Mouse (Mus musculus) embryonic facial prominence, embryonic 15.5 days (tissue): ENCODE results near the gene Thbs3. TPM values are rescaled to one million over a fixed set of nuclear protein-coding genes. Genes with fewer than 3 reads are reported as not detected.

Source experiments
- ATAC-seq: fragments of 200-750 bp; cut with Nextera tagmentation; 2 replicates; pipeline ENCODE4 v1.8.0; 2017; ENCODE audit warnings: low read depth, moderate TSS enrichment; ENCODE audit not compliant: insufficient number of reproducible peaks, low FRiP score, low TSS enrichment
- H3K27ac ChIP-seq: fragments of 300-500 bp; sonication (generic); replicated peaks from 2 replicates; pipeline ENCODE4 v1.5.1; 2015; ENCODE audit warnings: mild to moderate bottlenecking, inconsistent platforms
- H3K27me3 ChIP-seq: fragments of 300-500 bp; sonication (generic); 2 replicates; pipeline ENCODE4 v1.6.1; 2015; ENCODE audit warnings: inconsistent platforms
- H3K36me3 ChIP-seq: fragments of 300-500 bp; sonication (generic); 2 replicates; pipeline ENCODE4 v1.6.1; 2015; ENCODE audit warnings: mild to moderate bottlenecking, inconsistent platforms
- H3K4me1 ChIP-seq: fragments of 300-500 bp; sonication (generic); 2 replicates; pipeline ENCODE4 v1.6.1; 2015; ENCODE audit warnings: inconsistent platforms
- H3K4me2 ChIP-seq: fragments of 300-500 bp; sonication (generic); replicated peaks from 2 replicates; pipeline ENCODE4 v1.6.1; 2015; ENCODE audit warnings: mild to moderate bottlenecking, inconsistent platforms
- H3K4me3 ChIP-seq: fragments of 300-500 bp; sonication (generic); replicated peaks from 2 replicates; pipeline ENCODE4 v1.5.1; 2015; ENCODE audit warnings: mild to moderate bottlenecking, inconsistent platforms
- H3K9ac ChIP-seq: fragments of 300-500 bp; sonication (generic); 2 replicates; pipeline ENCODE4 v1.6.1; 2015; ENCODE audit warnings: inconsistent platforms
- H3K9me3 ChIP-seq: fragments of 300-500 bp; sonication (generic); replicated peaks from 2 replicates; pipeline ENCODE4 v1.6.1; 2016; ENCODE audit warnings: inconsistent platforms
- WGBS: fragments of 180-500 bp; shearing (Covaris S2); methylation state at CpG from one replicate; pipeline ENCODE4 v1.1.7; 2015; 5-methylcytosine and 5-hydroxymethylcytosine counted together
- polyA plus RNA-seq: library from polyadenylated mRNA; unstranded; fragments of >200 nt; fragmentation: Nextera tagmentation; extraction: Ambion mirVana; gene quantifications from 2 replicates; pipeline ENCODE4 v1.2.1, GENCODE M21; 2015

Gene Thbs3
- polyA plus RNA-seq = 47.1 and 59.7 TPM in 2 replicates

DNA sequence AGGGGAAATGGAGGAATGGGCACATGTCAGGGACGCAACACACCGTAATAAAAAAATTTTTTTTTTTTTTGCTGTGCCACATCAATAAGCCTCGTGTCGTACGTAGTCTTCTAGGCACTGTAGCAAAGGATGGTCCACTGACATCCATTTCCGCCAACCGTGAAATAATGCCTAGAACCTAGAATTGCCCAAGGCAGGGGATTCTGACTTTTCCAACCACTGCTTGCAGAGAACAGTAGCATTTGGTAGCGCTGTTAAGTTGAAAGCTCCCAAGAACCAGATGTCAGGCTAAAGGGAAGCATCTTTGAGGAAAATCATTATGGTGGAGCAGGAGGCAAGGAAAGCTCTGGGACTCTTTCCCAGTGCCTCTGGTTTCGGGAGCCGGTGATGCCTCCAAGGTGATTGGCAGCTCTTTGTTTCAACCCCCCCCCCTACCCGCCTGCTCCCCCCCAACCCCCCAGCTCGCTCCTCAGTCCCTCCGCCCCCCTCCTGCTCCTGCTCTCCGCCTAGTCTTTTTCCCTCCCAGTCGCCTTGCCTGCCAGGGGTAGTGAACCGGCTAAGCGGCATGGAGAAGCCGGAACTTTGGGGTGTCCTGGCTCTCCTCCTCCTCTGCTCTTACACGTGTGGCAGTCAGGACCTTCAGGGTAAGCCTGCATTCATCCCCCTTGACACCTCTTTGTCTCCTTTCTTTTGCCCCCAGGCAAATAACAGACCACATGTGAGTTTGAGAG lies at the start of gene Thbs3:
Gene Thbs3, plus strand, starts transcription at position 500 of the 731 bp plus-strand sequence.
- WGBS = 1% methylated on average over 19 of the region's 19 CpGs
- Histone ChIP-seq H3K9ac (peak within 1 kb of the TSS; percentile 59), H3K27ac (peak within 1 kb of the TSS; percentile 95), H3K4me1 (peaks cover 44% of the 10 kb centered on the region), H3K36me3 (peaks cover 12% of the 10 kb centered on the region), H3K4me3 (peak within 1 kb of the TSS; percentile 86), H3K27me3 (no peaks in the 10 kb centered on the region), H3K9me3 (no peaks in the 10 kb centered on the region), H3K4me2 (peak within 1 kb of the TSS; percentile 81)
- no peak for ATAC-seq

DNA sequence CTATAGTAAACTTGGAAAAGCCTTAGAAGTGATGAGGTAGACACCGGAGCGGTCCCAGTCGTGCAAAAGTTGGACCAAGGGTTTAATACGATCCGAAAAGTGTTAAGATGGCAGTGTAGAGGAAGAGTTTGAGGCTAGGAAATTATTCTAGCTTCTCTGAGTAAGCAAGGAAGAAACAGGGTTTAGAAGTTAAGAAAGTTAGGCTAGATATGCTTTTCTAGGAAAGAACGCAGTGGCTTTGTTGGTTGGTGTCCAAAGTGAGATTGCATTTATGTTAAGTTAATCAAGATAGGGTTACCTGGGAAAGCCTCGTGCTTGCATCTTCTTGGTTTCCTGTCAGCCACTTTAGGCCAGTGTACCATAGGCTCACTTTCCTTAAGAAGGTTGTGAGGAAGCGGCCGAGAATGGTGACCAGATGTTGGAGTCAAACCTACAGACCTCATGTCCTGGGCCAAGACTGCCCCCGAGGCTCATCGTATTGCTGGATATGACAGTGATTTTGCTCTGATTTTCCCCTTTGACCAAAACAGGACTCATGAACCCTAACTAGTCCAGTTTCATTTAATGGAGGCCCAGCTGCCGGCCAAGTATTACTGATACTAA lies 49.6 kb upstream of the Thbs3 start:
- Histone ChIP-seq H3K9me3 (no peaks in the 10 kb centered on the region), H3K9ac (peak overlapping the region; percentile 98), H3K36me3 (peaks cover 29% of the 10 kb centered on the region), H3K4me1 (peaks cover 21% of the 10 kb centered on the region), H3K27me3 (no peaks in the 10 kb centered on the region), H3K27ac (peak overlapping the region; percentile 98), H3K4me2 (peak overlapping the region; percentile 70), H3K4me3 (peak overlapping the region; percentile 89)
- WGBS = 10% methylated on average over 12 of the region's 12 CpGs
- no peak for ATAC-seq

DNA sequence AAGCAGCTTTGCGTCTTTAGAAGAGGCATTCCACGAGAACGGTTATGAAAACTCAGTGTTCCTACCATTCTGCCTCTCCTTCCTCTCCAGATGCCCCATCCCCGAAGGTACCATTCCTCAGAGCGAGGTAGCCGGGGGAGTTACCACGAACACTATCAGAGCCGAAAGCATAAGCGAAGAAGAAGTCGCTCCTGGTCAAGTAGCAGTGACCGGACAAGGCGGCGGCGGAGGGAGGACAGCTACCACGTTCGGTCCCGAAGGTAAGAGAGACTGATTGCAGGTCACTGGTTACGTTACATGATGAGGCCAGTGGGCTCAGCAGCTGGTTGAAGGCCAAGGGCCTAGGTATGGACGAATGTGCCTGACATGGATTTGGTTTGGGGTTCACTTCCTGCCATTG lies 48.0 kb upstream of the Thbs3 start:
- ATAC-seq = no peak
- H3K36me3 ChIP-seq = peaks cover 43% of the 10 kb centered on the region
- no peak overlapping the region for H3K9ac ChIP-seq
- no peaks in the 10 kb centered on the region for H3K9me3 ChIP-seq
- H3K27ac ChIP-seq = no peak overlapping the region
- H3K4me2 ChIP-seq = no peak overlapping the region
- H3K4me1 ChIP-seq = peaks cover 19% of the 10 kb centered on the region
- H3K27me3 ChIP-seq = no peaks in the 10 kb centered on the region
- H3K4me3 ChIP-seq = no peak overlapping the region
- WGBS = 94% methylated on average over 19 of the region's 19 CpGs

- Histone ChIP-seq H3K27ac (no peak overlapping the region), H3K27me3 (no peaks in the 10 kb centered on the region), H3K36me3 (peaks cover 77% of the 10 kb centered on the region), H3K9ac (no peak overlapping the region), H3K4me1 (peaks cover 17% of the 10 kb centered on the region), H3K4me2 (no peak overlapping the region), H3K4me3 (no peak overlapping the region), H3K9me3 (no peaks in the 10 kb centered on the region)
- ATAC-seq = no peak
- WGBS = 89% methylated on average over 11 of the region's 11 CpGs
Observed at GRCm38 (mm10) chr3:89174844-89175243, 40.1 kb upstream of the Thbs3 start.

- WGBS = 93% methylated on average over 10 of the region's 10 CpGs
- no peaks in the 10 kb centered on the region for H3K27me3 ChIP-seq
- H3K4me3 ChIP-seq = no peak overlapping the region
- H3K36me3 ChIP-seq = peaks cover 77% of the 10 kb centered on the region
- H3K27ac ChIP-seq = no peak overlapping the region
- no peak overlapping the region for H3K9ac ChIP-seq
- H3K4me1 ChIP-seq = peaks cover 17% of the 10 kb centered on the region
- no peak for ATAC-seq
- no peaks in the 10 kb centered on the region for H3K9me3 ChIP-seq
- no peak overlapping the region for H3K4me2 ChIP-seq
Observed at GRCm38 (mm10) chr3:89175544-89175943, 39.4 kb upstream of the Thbs3 start.

DNA sequence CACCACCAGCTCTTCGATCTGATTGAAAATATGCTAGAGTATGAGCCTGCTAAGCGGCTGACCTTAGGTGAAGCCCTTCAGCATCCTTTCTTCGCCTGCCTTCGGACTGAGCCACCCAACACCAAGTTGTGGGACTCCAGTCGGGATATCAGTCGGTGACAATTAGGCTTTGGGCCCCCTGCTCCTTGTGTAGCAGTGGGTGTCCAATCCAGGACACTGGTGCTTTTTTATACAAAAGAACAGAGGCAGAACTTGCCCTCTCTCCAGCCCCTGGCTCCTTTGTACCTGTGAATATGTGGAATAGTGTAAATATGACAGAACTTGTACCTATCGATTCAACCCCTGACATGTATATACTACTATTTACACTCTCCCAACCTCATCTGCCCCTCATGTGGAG lies 38.6 kb upstream of the Thbs3 start:
- H3K27ac ChIP-seq = no peak overlapping the region
- no peak overlapping the region for H3K4me3 ChIP-seq
- 82% methylated on average over 7 of the region's 7 CpGs for WGBS
- H3K36me3 ChIP-seq = peaks cover 78% of the 10 kb centered on the region
- H3K4me1 ChIP-seq = peaks cover 17% of the 10 kb centered on the region
- no peak overlapping the region for H3K9ac ChIP-seq
- H3K27me3 ChIP-seq = no peaks in the 10 kb centered on the region
- H3K9me3 ChIP-seq = no peaks in the 10 kb centered on the region
- H3K4me2 ChIP-seq = no peak overlapping the region
- no peak for ATAC-seq

DNA sequence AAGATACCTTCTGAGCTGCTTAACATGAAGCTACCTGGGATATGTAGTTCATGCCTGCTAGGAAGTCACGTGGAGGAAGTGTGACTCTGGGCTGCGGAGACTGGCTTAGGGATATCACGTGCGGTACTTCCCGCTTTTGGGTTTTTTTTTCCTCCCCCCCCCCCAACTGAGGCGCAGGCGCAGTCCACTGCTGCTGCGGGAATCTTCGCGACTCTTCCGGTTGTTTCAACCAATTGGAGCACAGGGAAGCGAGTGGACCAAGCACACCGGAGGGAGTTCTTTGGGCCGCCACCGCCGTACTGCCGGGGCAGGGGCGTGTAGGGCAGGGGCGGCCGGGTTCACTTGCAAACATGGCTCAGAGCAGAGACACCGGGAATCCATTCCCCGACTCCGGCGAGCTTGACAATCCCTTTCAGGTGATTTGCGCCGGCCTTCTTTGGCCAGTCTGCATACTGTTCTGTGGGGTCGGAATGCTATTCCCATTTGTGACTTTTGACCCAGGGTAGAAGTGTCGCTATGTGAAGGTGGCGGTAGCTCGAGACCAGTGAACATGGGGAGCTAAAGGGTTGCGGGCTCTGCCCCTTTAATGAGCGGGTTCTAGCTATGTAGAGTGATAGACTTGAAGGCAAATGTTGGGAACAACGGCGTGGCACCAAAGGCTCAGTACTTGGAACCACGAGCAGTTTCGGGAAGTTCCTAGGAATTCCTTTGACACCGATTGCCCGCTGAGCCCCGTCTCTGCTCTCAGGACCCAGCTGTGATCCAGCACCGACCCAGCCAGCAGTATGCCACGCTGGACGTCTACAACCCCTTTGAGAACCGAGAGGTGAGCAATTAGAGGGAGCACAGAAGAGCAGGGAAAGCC lies 37.5 kb upstream of the Thbs3 start, which contains the start of gene Scamp3:
Gene Scamp3, plus strand, starts transcription at position 232 of the 865 bp plus-strand sequence.
- peak within 1 kb of the TSS; percentile 78 for H3K9ac ChIP-seq
- H3K4me3 ChIP-seq = peak within 1 kb of the TSS; percentile 81
- H3K4me2 ChIP-seq = peak within 1 kb of the TSS; percentile 76
- peak within 1 kb of the TSS; percentile 78 for H3K27ac ChIP-seq
- peak; percentile 94 for ATAC-seq
- no peaks in the 10 kb centered on the region for H3K9me3 ChIP-seq
- H3K27me3 ChIP-seq = no peaks in the 10 kb centered on the region
- WGBS = under 1% methylated on average over 43 of the region's 43 CpGs
- peaks cover 17% of the 10 kb centered on the region for H3K4me1 ChIP-seq
- peaks cover 79% of the 10 kb centered on the region for H3K36me3 ChIP-seq

- H3K4me2 ChIP-seq = peak overlapping the region; percentile 76
- H3K27me3 ChIP-seq = no peaks in the 10 kb centered on the region
- no peaks in the 10 kb centered on the region for H3K9me3 ChIP-seq
- peaks cover 20% of the 10 kb centered on the region for H3K4me1 ChIP-seq
- peak overlapping the region; percentile 78 for H3K27ac ChIP-seq
- no peak for ATAC-seq
- H3K4me3 ChIP-seq = peak overlapping the region; percentile 81
- peak overlapping the region; percentile 78 for H3K9ac ChIP-seq
- H3K36me3 ChIP-seq = peaks cover 74% of the 10 kb centered on the region
- WGBS = 3% methylated on average over 6 of the region's 6 CpGs
Observed at GRCm38 (mm10) chr3:89178107-89178385, 36.9 kb upstream of the Thbs3 start.

DNA sequence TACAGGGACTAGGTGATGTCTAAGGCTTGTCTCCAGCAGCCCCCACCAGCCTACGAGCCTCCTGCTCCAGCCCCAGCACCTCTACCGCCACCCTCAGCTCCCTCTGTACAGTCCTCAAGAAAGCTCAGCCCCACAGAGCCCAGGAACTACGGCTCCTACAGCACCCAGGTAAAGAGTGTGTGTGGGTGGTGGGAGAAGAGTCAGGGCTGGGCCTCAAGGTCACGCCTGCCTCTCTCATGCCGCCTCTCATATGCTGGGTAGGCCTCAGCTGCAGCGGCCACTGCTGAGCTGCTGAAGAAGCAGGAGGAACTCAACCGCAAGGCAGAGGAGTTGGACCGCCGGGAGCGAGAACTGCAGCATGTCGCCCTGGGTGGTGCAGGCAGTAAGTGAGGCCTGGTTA lies 35.9 kb upstream of the Thbs3 start:
- Histone ChIP-seq H3K4me2 (peak overlapping the region; percentile 76), H3K9ac (no peak overlapping the region), H3K4me3 (peak overlapping the region; percentile 81; the same call in 1 of the 2 replicates), H3K27ac (no peak overlapping the region), H3K27me3 (no peaks in the 10 kb centered on the region), H3K36me3 (peaks cover 64% of the 10 kb centered on the region), H3K4me1 (peaks cover 27% of the 10 kb centered on the region), H3K9me3 (no peaks in the 10 kb centered on the region)
- no peak for ATAC-seq
- 85% methylated on average over 11 of the region's 11 CpGs for WGBS

- no peak overlapping the region for H3K4me3 ChIP-seq
- H3K4me1 ChIP-seq = peaks cover 41% of the 10 kb centered on the region
- H3K9me3 ChIP-seq = no peaks in the 10 kb centered on the region
- no peak overlapping the region for H3K27ac ChIP-seq
- H3K36me3 ChIP-seq = peaks cover 37% of the 10 kb centered on the region
- no peak for ATAC-seq
- no peak overlapping the region for H3K9ac ChIP-seq
- 92% methylated on average over 27 of the region's 27 CpGs for WGBS
- H3K4me2 ChIP-seq = no peak overlapping the region
- H3K27me3 ChIP-seq = no peaks in the 10 kb centered on the region
Observed at GRCm38 (mm10) chr3:89181749-89182500, 33.1 kb upstream of the Thbs3 start.
